Mouse (Mus musculus): Measurements from ENCODE around the gene Cd3eap. TPM values are rescaled to one million over a fixed set of nuclear protein-coding genes. Genes with fewer than 3 reads are reported as not detected.

The Cd3eap gene
- total and polyA plus RNA-seq, 2 experiments from 2014 or later, result 14.0 to 21.6 TPM

- Histone ChIP-seq H3K36me3 (ENCODE audit: insufficient read depth, low read length) (no peaks in the 10 kb centered on the region), H3K9ac (replicated peaks; ENCODE audit: low read length, poor library complexity, severe bottlenecking) (no peak overlapping the region), H3K4me2 (ENCODE audit: low read depth, low read length, poor library complexity, severe bottlenecking) (peak overlapping the region; percentile 65; the same call in 1 of the 2 replicates), H3K4me1 (ENCODE audit: insufficient read depth, low read length) (peaks cover 8% of the 10 kb centered on the region; the same call in 1 of the 2 replicates), H3K9me3 (ENCODE audit: low read length) (no peaks in the 10 kb centered on the region), H3K27ac (ENCODE audit: low read depth, low read length) (no peak overlapping the region), H3K4me3 (ENCODE audit: low read depth, low read length) (no peak overlapping the region), H3K27me3 (ENCODE audit: insufficient read depth, low read length) (peaks cover 29% of the 10 kb centered on the region)
- TF ChIP-seq CTCF (IDR thresholded peaks at IDR 0.05), result no peak
- ATAC-seq (ENCODE audit: low FRiP score) (no peak), DNase-seq (ENCODE audit: low spot score) (no peak)
- 66% methylated on average over 25 of the region's 25 CpGs for WGBS
Observed at GRCm38 (mm10) chr7:19306819-19307738, 52.2 kb downstream of the Cd3eap start.

MicroRNAs encoded within 50 kb of the gene (microRNA counts, 519-probe panel; counts per million panel counts)
- microRNA mmu-miR-343, result 528 counts per million, percentile 58 among the panel's probes with 10 or more counts

Small RNA genes lying within 50 kb of the gene (microRNA-seq; reads per million reads assigned to microRNA genes)
- not detected for gene Mir343 (ENCODE audit: borderline number of aligned reads)

Other genes starting within 250 kb of the Cd3eap start
- gene Gm4969, start 241.1 kb downstream of the Cd3eap start, total RNA-seq (2014; rRNA removed), result 9.4 and 9.6 TPM in 2 replicates
- 12.7 and 12.9 TPM in 2 replicates for gene Gm4969, start 241.1 kb downstream of the Cd3eap start, polyA plus RNA-seq (2015; fragmentation: Nextera tagmentation; extraction: Ambion mirVana)
- gene Fbxo46, start 239.6 kb downstream of the Cd3eap start, total RNA-seq (2014; rRNA removed), result 19.8 and 20.6 TPM in 2 replicates
- 9.9 and 11.6 TPM in 2 replicates for gene Fbxo46, start 239.6 kb downstream of the Cd3eap start, polyA plus RNA-seq (2015; fragmentation: Nextera tagmentation; extraction: Ambion mirVana)
- 17.3 and 17.8 TPM in 2 replicates for gene Qpctl, start 210.2 kb downstream of the Cd3eap start, total RNA-seq (2014; rRNA removed)
- 30.2 and 32.5 TPM in 2 replicates for gene Qpctl, start 210.2 kb downstream of the Cd3eap start, polyA plus RNA-seq (2015; fragmentation: Nextera tagmentation; extraction: Ambion mirVana)
- gene Snrpd2, start 209.8 kb downstream of the Cd3eap start, total RNA-seq (2014; rRNA removed), result 31.4 and 36.7 TPM in 2 replicates
- 115 and 116 TPM in 2 replicates for gene Snrpd2, start 209.8 kb downstream of the Cd3eap start, polyA plus RNA-seq (2015; fragmentation: Nextera tagmentation; extraction: Ambion mirVana)
- 2.3 and 7.4 TPM in 2 replicates for gene Gipr, start 193.4 kb downstream of the Cd3eap start, total RNA-seq (2014; rRNA removed)
- gene Gipr, start 193.4 kb downstream of the Cd3eap start, polyA plus RNA-seq (2015; fragmentation: Nextera tagmentation; extraction: Ambion mirVana), result 1.7 and 2.3 TPM in 2 replicates
- 83.7 and 89.0 TPM in 2 replicates for gene Eml2, start 183.1 kb downstream of the Cd3eap start, total RNA-seq (2014; rRNA removed)
- 13.1 and 13.4 TPM in 2 replicates for gene Eml2, start 183.1 kb downstream of the Cd3eap start, polyA plus RNA-seq (2015; fragmentation: Nextera tagmentation; extraction: Ambion mirVana)
- 3.1 and 4.7 TPM in 2 replicates for gene Gpr4, start 146.9 kb downstream of the Cd3eap start, total RNA-seq (2014; rRNA removed)
- 6.1 and 6.2 TPM in 2 replicates for gene Gpr4, start 146.9 kb downstream of the Cd3eap start, polyA plus RNA-seq (2015; fragmentation: Nextera tagmentation; extraction: Ambion mirVana)
- gene Opa3, start 131.1 kb downstream of the Cd3eap start, total RNA-seq (2014; rRNA removed), result 34.8 and 40.1 TPM in 2 replicates
- gene Opa3, start 131.1 kb downstream of the Cd3eap start, polyA plus RNA-seq (2015; fragmentation: Nextera tagmentation; extraction: Ambion mirVana), result 33.4 and 33.9 TPM in 2 replicates
- 50.9 and 56.9 TPM in 2 replicates for gene Vasp, start 87.7 kb downstream of the Cd3eap start, total RNA-seq (2014; rRNA removed)
- gene Vasp, start 87.7 kb downstream of the Cd3eap start, polyA plus RNA-seq (2015; fragmentation: Nextera tagmentation; extraction: Ambion mirVana), result 31.4 and 32.3 TPM in 2 replicates
- 1.8 and 2.2 TPM in 2 replicates for gene Ppm1n, start 79.4 kb downstream of the Cd3eap start, total RNA-seq (2014; rRNA removed)
- 1.2 and 1.4 TPM in 2 replicates for gene Ppm1n, start 79.4 kb downstream of the Cd3eap start, polyA plus RNA-seq (2015; fragmentation: Nextera tagmentation; extraction: Ambion mirVana)
- gene Rtn2, start 76.9 kb downstream of the Cd3eap start, total RNA-seq (2014; rRNA removed), result 160 and 172 TPM in 2 replicates
- 104 and 107 TPM in 2 replicates for gene Rtn2, start 76.9 kb downstream of the Cd3eap start, polyA plus RNA-seq (2015; fragmentation: Nextera tagmentation; extraction: Ambion mirVana)
- gene Fosb, start 49.4 kb downstream of the Cd3eap start, total RNA-seq (2014; rRNA removed), result 0.38 and 0.66 TPM in 2 replicates
- 0.10 and 0.11 TPM in 2 replicates for gene Fosb, start 49.4 kb downstream of the Cd3eap start, polyA plus RNA-seq (2015; fragmentation: Nextera tagmentation; extraction: Ambion mirVana)
- gene Ercc1, start 14.7 kb downstream of the Cd3eap start, total RNA-seq (2014; rRNA removed), result 50.3 and 71.4 TPM in 2 replicates
- 67.7 and 71.0 TPM in 2 replicates for gene Ercc1, start 14.7 kb downstream of the Cd3eap start, polyA plus RNA-seq (2015; fragmentation: Nextera tagmentation; extraction: Ambion mirVana)
- 0.52 and 1.0 TPM in 2 replicates for gene Ppp1r13l, start 266 bp upstream of the Cd3eap start, total RNA-seq (2014; rRNA removed)
- 1.5 and 2.0 TPM in 2 replicates for gene Ppp1r13l, start 266 bp upstream of the Cd3eap start, polyA plus RNA-seq (2015; fragmentation: Nextera tagmentation; extraction: Ambion mirVana)
- gene Ercc2, start 22.5 kb upstream of the Cd3eap start, total RNA-seq (2014; rRNA removed), result 63.0 and 68.3 TPM in 2 replicates
- gene Ercc2, start 22.5 kb upstream of the Cd3eap start, polyA plus RNA-seq (2015; fragmentation: Nextera tagmentation; extraction: Ambion mirVana), result 22.9 and 26.6 TPM in 2 replicates
- gene Klc3, start 44.6 kb upstream of the Cd3eap start, total RNA-seq (2014; rRNA removed), result 1.2 and 1.9 TPM in 2 replicates
- 1.2 and 1.4 TPM in 2 replicates for gene Klc3, start 44.6 kb upstream of the Cd3eap start, polyA plus RNA-seq (2015; fragmentation: Nextera tagmentation; extraction: Ambion mirVana)
- gene Ckm, start 45.3 kb upstream of the Cd3eap start, total RNA-seq (2014; rRNA removed), result 0.38 and 8.2 TPM in 2 replicates
- 0.21 and 0.25 TPM in 2 replicates for gene Ckm, start 45.3 kb upstream of the Cd3eap start, polyA plus RNA-seq (2015; fragmentation: Nextera tagmentation; extraction: Ambion mirVana)
- gene Mark4, start 99.3 kb upstream of the Cd3eap start, total RNA-seq (2014; rRNA removed), result 58.1 and 68.9 TPM in 2 replicates
- 16.2 and 17.0 TPM in 2 replicates for gene Mark4, start 99.3 kb upstream of the Cd3eap start, polyA plus RNA-seq (2015; fragmentation: Nextera tagmentation; extraction: Ambion mirVana)
- gene Exoc3l2, start 103.8 kb upstream of the Cd3eap start, total RNA-seq (2014; rRNA removed), result 0.28 and 0.49 TPM in 2 replicates
- 1.5 and 1.6 TPM in 2 replicates for gene Exoc3l2, start 103.8 kb upstream of the Cd3eap start, polyA plus RNA-seq (2015; fragmentation: Nextera tagmentation; extraction: Ambion mirVana)
- 17.8 and 21.4 TPM in 2 replicates for gene Bloc1s3, start 148.9 kb upstream of the Cd3eap start, total RNA-seq (2014; rRNA removed)
- 3.9 and 4.2 TPM in 2 replicates for gene Bloc1s3, start 148.9 kb upstream of the Cd3eap start, polyA plus RNA-seq (2015; fragmentation: Nextera tagmentation; extraction: Ambion mirVana)
- 14.9 and 23.9 TPM in 2 replicates for gene Trappc6a, start 148.9 kb upstream of the Cd3eap start, total RNA-seq (2014; rRNA removed)
- 32.2 and 32.6 TPM in 2 replicates for gene Trappc6a, start 148.9 kb upstream of the Cd3eap start, polyA plus RNA-seq (2015; fragmentation: Nextera tagmentation; extraction: Ambion mirVana)
- 2.3 TPM in 2 replicates for gene Nkpd1, start 158.4 kb upstream of the Cd3eap start, total RNA-seq (2014; rRNA removed)
- gene Nkpd1, start 158.4 kb upstream of the Cd3eap start, polyA plus RNA-seq (2015; fragmentation: Nextera tagmentation; extraction: Ambion mirVana), result 1.6 and 1.8 TPM in 2 replicates
- gene Ppp1r37, start 203.6 kb upstream of the Cd3eap start, total RNA-seq (2014; rRNA removed), result 114 and 127 TPM in 2 replicates
- 27.8 and 28.1 TPM in 2 replicates for gene Ppp1r37, start 203.6 kb upstream of the Cd3eap start, polyA plus RNA-seq (2015; fragmentation: Nextera tagmentation; extraction: Ambion mirVana)
- 0.33 and 1.2 TPM in 2 replicates for gene Zfp296, start 217.8 kb upstream of the Cd3eap start, total RNA-seq (2014; rRNA removed)
- gene Zfp296, start 217.8 kb upstream of the Cd3eap start, polyA plus RNA-seq (2015; fragmentation: Nextera tagmentation; extraction: Ambion mirVana), result 0.11 TPM in 1 of 2 replicates, not detected in the other
- gene Gemin7, start 218.1 kb upstream of the Cd3eap start, total RNA-seq (2014; rRNA removed), result 58.1 and 70.9 TPM in 2 replicates
- gene Gemin7, start 218.1 kb upstream of the Cd3eap start, polyA plus RNA-seq (2015; fragmentation: Nextera tagmentation; extraction: Ambion mirVana), result 158 and 181 TPM in 2 replicates
- gene Clasrp, start 245.0 kb upstream of the Cd3eap start, total RNA-seq (2014; rRNA removed), result 74.4 and 97.4 TPM in 2 replicates
- 70.3 and 74.7 TPM in 2 replicates for gene Clasrp, start 245.0 kb upstream of the Cd3eap start, polyA plus RNA-seq (2015; fragmentation: Nextera tagmentation; extraction: Ambion mirVana)

Measured in midbrain, postnatal 0 days (tissue).